Mouse (Mus musculus): ENCODE results near the gene Psma7. TPM values are rescaled to one million over a fixed set of nuclear protein-coding genes. Genes with fewer than 3 reads are reported as not detected.

Psma7 gene
- polyA plus RNA-seq, 1 experiment from 2014 or later: 143 TPM

DNA sequence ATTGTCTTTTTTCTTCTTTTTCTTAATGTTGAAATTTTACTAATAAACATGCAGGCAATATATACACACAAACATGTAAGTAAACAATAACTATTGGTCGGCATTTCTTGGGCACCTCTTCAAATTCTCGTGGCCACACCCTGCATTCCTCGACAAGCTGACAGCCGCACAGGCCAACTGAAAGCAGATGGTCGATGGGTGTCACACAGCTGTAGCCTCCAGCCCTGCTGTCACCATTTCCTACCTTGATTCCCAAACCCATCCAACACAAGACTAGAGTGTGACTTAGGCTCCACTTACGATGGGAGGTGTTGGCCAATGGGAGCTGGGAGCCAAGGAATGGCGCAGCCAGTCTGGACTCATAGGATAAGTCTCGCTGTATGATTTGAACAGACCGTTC lies 40.6 kb downstream of the Psma7 start:
- Histone ChIP-seq H3K27ac (no peak overlapping the region), H3K36me3 (ENCODE audit: inconsistent target) (no peaks in the 10 kb centered on the region), H3K4me3 (ENCODE audit: inconsistent target) (no peak overlapping the region), H3K79me2 (ENCODE audit: inconsistent target) (no peaks in the 10 kb centered on the region)
- WGBS (ENCODE audit: missing documents): 90% methylated on average over 9 of the region's 9 CpGs

DNA sequence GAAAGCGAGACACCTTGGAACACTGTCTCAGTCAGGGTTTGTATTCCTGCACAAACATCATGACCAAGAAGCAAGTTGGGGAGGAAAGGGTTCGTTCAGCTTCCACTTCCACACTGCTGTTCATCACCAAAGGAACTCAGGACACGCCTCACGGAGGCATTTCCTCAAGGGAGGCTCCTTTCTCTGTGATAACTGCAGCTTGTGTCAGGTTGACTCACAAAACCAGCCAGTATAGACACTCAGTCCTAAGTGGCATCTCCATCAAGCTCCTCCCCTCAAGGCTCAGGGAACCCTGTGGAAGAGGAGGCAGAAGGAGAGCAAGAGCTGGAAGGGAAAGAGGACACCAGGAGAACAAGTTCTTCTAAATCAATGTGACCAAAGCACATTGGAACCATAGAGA lies 43.8 kb downstream of the Psma7 start:
- Histone ChIP-seq H3K36me3 (ENCODE audit: inconsistent target) (no peaks in the 10 kb centered on the region), H3K79me2 (ENCODE audit: inconsistent target) (no peaks in the 10 kb centered on the region), H3K4me3 (ENCODE audit: inconsistent target) (no peak overlapping the region), H3K27ac (no peak overlapping the region)
- WGBS (ENCODE audit: missing documents): 85% methylated on average over 4 of the region's 4 CpGs

DNA sequence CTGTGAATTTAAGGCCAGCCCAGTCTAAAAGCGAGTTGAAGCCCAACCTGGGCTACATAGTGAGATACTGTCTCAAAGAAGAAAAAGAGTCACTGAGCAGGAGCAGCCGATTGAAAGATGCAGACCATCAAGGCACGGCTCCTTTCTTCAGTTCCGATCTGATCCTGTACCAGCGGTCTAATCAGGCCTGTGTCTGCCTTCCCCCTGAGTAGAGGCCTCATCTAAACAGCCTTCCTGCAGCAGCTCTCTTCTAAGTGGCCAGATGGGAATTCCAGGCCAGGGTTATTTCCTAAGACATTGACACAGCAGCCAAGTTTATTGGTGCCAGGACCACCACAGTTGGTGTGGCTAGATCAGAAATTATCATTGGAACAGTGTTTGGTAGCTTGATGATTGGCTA lies 49.2 kb downstream of the Psma7 start:
- WGBS (ENCODE audit: missing documents): 91% methylated on average over 5 of the region's 5 CpGs
- H3K79me2 ChIP-seq (ENCODE audit: inconsistent target): no peaks in the 10 kb centered on the region

DNA sequence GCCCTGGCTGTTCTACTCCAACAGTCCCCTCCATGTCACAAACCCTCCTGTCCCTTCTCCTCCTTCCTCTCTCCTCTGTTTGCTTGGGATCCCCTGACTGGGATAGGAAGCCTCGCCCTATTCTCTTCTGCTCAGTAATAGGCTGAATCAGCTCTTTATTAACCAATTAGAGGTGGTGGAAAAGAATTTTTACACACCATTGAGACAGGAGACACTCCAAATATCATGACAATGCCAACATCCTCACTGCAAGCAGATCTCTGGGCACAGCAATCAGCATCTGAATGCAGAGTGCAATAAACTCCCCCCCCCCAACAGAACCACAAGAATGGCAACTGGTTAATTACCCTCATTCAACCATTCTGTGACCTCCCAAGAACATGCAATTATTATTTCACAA lies 53.1 kb downstream of the Psma7 start:
- no peak overlapping the region for H3K4me3 ChIP-seq (ENCODE audit: inconsistent target)

More for the DNA sequence above, 49.2 kb downstream of the Psma7 start:
- no peak overlapping the region for H3K27ac ChIP-seq
- no peaks in the 10 kb centered on the region for H3K36me3 ChIP-seq (ENCODE audit: inconsistent target)
- no peak overlapping the region for H3K4me3 ChIP-seq (ENCODE audit: inconsistent target)

DNA sequence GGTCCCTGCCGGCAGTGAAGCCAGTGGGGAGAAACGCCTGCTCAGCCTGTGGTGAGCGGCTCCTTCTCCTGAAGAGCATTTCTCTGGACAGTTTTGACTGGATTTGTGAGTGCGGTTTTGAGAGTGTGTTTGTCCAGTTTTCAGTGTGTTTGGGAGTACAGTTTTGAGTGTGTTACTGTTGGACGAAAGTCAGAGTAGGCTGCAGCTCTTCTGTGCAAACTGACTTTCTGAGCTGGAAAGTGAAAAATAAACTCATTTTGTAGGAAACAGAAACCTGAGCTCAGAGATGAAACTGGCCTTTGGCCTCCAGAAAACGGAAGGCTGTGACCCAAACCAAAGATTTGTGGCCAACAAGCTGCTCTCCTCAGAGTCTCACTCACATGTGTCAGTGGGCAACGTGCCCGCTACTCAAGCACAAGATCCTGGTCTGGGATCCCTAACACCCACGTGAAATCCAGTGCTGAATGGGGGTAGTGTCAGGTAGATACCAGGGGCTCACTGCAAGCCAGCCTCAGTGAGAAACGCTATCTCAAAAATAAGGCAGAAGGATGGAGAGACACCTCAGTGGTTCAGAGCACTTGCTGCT lies 55.7 kb downstream of the Psma7 start:
- Histone ChIP-seq H3K36me3 (ENCODE audit: inconsistent target) (no peaks in the 10 kb centered on the region), H3K79me2 (ENCODE audit: inconsistent target) (no peaks in the 10 kb centered on the region), H3K27ac (no peak overlapping the region), H3K4me3 (ENCODE audit: inconsistent target) (no peak overlapping the region)
- 53% methylated on average over 10 of the region's 10 CpGs for WGBS (ENCODE audit: missing documents)

More for the DNA sequence above, 53.1 kb downstream of the Psma7 start:
- H3K79me2 ChIP-seq (ENCODE audit: inconsistent target): no peaks in the 10 kb centered on the region
- 100% methylated on average over 1 of the region's 1 CpGs for WGBS (ENCODE audit: missing documents)
- no peak overlapping the region for H3K27ac ChIP-seq
- H3K36me3 ChIP-seq (ENCODE audit: inconsistent target): no peaks in the 10 kb centered on the region

Other genes starting within 250 kb of the Psma7 start
- gene Taf4, start 65.8 kb downstream of the Psma7 start, polyA plus RNA-seq (2018): 10.4 to 14.0 TPM (median 11.8 TPM) in 3 replicates
- gene Lsm14b, start 17.4 kb downstream of the Psma7 start, polyA plus RNA-seq (2018): 13.6 to 45.7 TPM (median 15.5 TPM) in 3 replicates
- 2.0 to 3.1 TPM (median 2.5 TPM) in 3 replicates for gene Ss18l1, start 76 bp upstream of the Psma7 start, polyA plus RNA-seq (2018)
- gene Mtg2, start 28.2 kb upstream of the Psma7 start, polyA plus RNA-seq (2018): 3.7 to 10.9 TPM (median 9.9 TPM) in 3 replicates
- not detected in 3 replicates for gene Hrh3, start 62.1 kb upstream of the Psma7 start, polyA plus RNA-seq (2018)
- 18.2 to 41.4 TPM (median 20.2 TPM) in 3 replicates for gene Osbpl2, start 76.9 kb upstream of the Psma7 start, polyA plus RNA-seq (2018)
- gene Adrm1, start 129.1 kb upstream of the Psma7 start, polyA plus RNA-seq (2018): 52.2 to 95.7 TPM (median 55.8 TPM) in 3 replicates
- not detected in 3 replicates for gene Lama5, start 183.4 kb upstream of the Psma7 start, polyA plus RNA-seq (2018)
- gene Rps21, start 214.9 kb upstream of the Psma7 start, polyA plus RNA-seq (2018): 350 to 1,718 TPM (median 1,499 TPM) in 3 replicates
- gene Cables2, start 231.1 kb upstream of the Psma7 start, polyA plus RNA-seq (2018): 5.9 to 8.4 TPM (median 6.4 TPM) in 3 replicates
- gene Rbbp8nl, start 247.4 kb upstream of the Psma7 start, polyA plus RNA-seq (2018): not detected in 3 replicates